Mouse (Mus musculus): Measurements from ENCODE around the gene Mok.
A peak's percentile ranks its signal among the peaks of the same experiment; 100 is the strongest.

Gene Mok

GRCm38 (mm10) chr12:110846191-110846765, 5.5 kb upstream of the Mok start:
- DNase-seq (ENCODE audit: low spot score): no peak

DNA sequence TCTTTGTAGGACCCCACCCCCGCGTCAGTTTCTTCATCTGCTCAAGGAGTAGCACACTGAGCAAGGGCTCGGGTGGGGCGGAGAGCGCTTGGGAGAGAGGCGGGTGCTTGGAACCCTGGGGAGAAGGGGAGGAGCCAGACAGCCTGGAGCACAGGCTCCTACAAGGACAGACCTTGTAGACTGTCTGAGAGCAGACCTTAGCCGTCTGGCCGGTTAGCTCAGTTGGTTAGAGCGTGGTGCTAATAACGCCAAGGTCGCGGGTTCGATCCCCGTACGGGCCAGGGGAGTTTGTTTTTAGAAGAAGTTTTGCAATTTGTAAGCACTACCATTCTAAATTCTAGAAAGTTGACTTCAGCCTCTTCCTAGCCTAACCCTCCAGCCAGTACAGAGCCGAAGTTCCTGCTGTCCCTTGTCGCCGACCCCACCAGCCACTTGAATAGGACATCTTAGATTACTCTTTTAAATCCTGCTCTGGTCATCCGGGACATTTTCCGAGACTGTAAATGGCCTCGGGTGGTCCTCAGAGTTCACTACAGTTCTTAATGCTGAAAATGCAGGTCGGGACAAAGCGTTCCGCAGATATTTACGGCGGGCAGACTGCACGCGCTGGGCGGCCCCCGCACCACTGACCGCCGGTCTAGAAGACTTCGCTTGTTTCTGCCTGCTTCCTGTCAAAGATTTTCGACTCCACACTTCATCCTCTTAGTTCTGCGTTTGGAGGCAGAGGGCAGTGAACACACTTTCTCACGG, 4.6 kb upstream of the Mok start:
- DNase-seq (ENCODE audit: low spot score): peak; percentile 67

DNA sequence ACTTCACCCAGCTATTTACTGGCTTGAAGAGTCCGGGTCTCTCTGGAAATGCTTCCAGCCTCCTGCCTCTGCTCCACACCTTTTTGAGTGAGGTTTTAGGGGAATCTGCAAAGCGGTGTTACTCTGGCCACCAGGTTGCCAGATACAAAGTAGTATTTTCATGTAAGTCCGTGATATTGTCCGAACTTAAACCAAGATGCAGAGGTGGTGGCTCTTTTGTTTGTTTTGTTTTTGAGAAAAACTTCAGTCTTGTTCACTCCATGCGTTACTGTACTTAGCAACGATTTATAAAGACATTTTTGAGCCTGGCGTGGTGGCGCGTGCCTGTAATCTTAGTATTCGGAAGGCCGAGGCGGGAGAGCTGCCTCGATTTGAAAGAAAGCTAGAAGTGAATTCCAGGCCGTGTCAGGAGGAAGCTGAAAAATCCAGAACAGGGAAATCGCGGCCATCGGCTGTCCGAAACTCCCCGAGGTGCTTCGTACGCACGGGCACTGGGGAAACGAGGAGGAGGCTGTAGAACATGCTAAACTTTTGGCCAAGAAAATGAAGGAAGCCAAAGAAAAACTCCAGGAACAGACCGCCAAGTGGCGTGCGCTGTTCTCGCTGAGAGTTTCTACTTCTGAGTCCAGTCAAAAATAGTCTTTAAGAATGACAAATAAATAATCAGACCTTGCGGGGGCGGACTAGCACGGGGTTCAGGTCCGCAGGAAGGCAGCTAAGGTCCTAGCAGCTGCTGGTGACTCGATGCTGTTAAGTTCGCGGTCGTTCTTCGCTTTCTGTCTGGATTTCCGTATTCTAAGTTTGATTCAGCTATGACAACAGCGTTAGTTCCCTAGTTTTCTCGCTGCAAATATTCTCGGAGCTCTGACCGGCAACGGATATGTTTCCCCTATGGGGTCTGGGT, 3.7 kb upstream of the Mok start:
- DNase-seq (ENCODE audit: low spot score): no peak

- DNase-seq (ENCODE audit: low spot score): peak; percentile 65
Measured at GRCm38 (mm10) chr12:110843194-110844048, 2.7 kb upstream of the Mok start.

DNA sequence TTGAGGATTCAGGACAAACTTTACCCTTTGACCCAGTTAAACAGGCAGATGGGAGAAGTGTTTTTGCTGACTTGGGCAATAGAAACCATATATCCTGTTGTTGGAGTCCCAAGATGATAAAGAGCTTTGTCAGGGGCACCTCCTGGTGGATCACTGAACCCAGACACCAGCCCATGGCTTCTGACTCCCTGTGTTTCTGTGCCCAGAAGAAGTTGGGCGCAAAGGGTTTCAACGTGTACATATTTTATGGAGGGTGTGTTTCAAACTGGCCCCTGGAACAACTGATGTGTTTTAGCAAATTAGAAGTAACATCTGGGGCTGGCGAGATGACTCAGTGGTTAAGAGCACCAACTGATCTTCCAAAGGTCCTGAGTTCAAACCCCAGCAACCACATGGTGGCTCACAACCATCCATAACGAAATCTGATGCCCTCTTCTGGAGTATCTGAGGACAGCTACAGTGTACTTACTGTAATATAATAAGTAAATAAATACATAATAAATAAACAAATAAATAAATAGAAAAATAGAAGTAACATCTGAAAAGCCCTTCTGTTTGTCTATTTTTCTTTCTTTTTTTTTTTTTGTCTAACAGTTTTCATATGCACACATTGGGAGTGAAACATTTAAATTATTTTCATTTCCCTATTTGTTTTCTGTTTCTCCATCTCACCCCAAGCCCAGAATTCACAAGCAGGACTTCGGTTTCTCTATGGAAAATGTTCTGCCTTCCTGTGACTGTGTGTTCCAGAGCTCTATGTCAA, 1.2 kb upstream of the Mok start:
- DNase-seq (ENCODE audit: low spot score): no peak

GRCm38 (mm10) chr12:110837850-110838249, 2.9 kb downstream of the Mok start:
- no peak for DNase-seq (ENCODE audit: low spot score)

- no peak for DNase-seq (ENCODE audit: low spot score)
Measured at GRCm38 (mm10) chr12:110837192-110837841, 3.4 kb downstream of the Mok start.

GRCm38 (mm10) chr12:110836729-110837128, 4.0 kb downstream of the Mok start:
- DNase-seq (ENCODE audit: low spot score): no peak

GRCm38 (mm10) chr12:110835182-110835581, 5.6 kb downstream of the Mok start:
- DNase-seq (ENCODE audit: low spot score): no peak

- DNase-seq (ENCODE audit: low spot score): no peak
Measured at GRCm38 (mm10) chr12:110830293-110831024, 10.3 kb downstream of the Mok start.

DNA sequence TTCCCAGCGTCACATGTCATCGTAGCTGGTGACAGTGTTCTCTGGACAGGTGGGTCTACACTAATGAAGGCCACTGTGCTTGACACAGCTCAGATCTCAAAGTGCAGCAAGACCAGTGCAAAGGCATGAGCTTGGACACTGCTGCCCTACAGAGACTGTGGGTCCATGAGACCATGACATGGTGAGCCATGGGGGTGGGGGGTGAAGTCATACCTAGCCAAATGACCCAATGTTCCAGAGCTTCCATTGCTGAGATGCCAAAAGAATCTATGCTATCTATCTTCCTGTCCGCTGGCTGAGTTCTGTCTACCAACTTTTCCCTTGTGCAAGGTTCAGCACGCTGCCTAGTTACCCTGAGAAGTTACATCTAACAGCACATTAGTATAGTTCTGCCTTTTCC, 11.8 kb downstream of the Mok start:
- no peak for DNase-seq (ENCODE audit: low spot score)

DNA sequence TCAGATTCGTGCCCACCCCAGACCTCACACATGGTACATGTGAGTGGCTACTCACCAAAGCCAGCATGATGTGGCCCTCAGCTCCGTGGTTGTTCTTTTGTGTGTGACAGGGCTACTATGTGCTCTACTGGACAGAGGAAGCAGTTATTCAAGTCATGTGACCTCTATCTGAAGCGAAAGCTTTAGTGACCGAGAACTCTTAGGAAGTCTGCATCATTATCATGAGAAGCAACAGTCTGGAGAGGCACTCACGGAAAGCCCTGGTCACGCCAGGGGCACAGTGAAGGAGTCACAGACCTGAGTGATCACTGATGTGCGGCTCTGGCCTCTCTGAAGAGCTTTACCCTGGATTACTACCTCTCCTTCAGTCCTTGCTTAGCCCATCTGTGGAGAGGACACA, 18.4 kb downstream of the Mok start:
- DNase-seq (ENCODE audit: low spot score): no peak

GRCm38 (mm10) chr12:110821787-110822186, 19.0 kb downstream of the Mok start:
- DNase-seq (ENCODE audit: low spot score): no peak

GRCm38 (mm10) chr12:110819367-110819766, 21.4 kb downstream of the Mok start:
- DNase-seq (ENCODE audit: low spot score): no peak

GRCm38 (mm10) chr12:110816833-110817232, 23.9 kb downstream of the Mok start:
- DNase-seq (ENCODE audit: low spot score): no peak

GRCm38 (mm10) chr12:110814924-110815323, 25.8 kb downstream of the Mok start:
- no peak for DNase-seq (ENCODE audit: low spot score)

DNA sequence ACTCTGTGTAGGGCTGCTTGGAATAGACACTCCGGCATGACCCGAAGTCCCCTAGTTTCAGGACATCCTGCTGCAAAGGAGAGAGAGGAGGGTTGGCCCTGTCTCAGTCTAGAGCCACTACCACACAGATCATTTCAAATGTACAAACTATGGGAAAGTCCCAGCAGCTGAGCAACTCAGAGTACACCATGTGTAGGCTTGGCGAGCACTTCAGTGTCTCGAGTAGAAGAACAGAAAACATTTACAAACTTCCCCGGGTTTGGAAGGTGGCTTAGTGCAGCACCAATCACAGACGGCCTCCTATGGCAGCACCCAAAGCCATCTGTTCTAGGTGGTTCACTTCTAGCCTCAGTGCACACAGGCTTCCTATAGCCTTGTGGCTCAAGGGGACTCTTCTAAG, 27.1 kb downstream of the Mok start:
- DNase-seq (ENCODE audit: low spot score): no peak

DNA sequence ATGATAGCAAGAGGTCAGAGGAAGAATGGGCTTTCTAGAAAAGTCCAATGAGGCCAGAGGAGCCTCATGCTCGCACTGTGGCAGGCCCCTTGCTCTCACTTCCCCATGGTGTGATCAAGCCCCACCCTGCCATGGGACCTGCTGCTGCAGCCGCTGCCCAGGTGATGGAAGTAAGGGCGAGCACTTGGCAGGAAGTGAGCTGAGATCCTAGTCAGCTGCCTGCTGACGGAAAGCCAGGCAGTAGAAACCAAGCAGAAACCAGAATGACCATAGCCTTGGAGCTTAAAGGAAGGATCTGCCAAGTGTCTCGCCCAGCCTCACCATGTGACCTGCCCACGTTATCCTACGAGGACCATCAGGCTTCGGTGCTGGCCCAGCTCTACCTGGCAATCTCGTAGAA, 27.6 kb downstream of the Mok start:
- DNase-seq (ENCODE audit: low spot score): no peak

GRCm38 (mm10) chr12:110808848-110809247, 31.9 kb downstream of the Mok start:
- DNase-seq (ENCODE audit: low spot score): no peak

DNA sequence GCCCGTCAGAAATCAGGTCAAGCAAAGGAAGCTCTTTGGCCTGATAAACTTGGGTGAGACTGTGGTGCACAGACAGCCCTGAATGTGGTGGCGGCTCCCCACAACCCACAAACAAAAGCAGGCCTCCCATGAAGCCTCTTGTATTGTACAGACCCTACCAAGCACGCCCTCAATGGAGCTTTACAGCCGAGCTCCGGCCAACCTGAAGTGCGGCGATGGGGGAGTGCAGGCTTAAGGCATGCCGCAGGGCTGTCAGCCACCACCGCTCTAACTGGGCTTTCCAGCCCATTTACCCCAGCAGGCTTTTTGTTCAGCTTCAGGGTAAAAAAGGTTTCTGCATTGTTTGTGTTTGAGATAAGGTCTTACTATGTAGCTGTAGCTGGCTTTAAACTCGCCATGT, 32.3 kb downstream of the Mok start:
- DNase-seq (ENCODE audit: low spot score): no peak

Data from layer of hippocampus, adult 9-10 months (tissue).